Mouse (Mus musculus) cortical plate, adult 2 months (tissue): ENCODE data around the gene Gch1.

Experiments used
- CTCF ChIP-seq: fragments of 200-500 bp; IDR thresholded peaks from 2 replicates; pipeline ENCODE4 v1.5.1; 2011; ENCODE audit warnings: mild to moderate bottlenecking, control low read depth, low read length; ENCODE audit not compliant: insufficient read depth; ENCODE audit errors: extremely low read depth
- POLR2A ChIP-seq: fragments of 200-500 bp; IDR thresholded peaks from 2 replicates; pipeline ENCODE4 v1.6.1; 2011; ENCODE audit warnings: mild to moderate bottlenecking, low read length, control low read depth; ENCODE audit not compliant: insufficient read depth; ENCODE audit errors: extremely low read depth

GRCm38 (mm10) chr14:47160051-47160640 is 29.1 kb downstream of the Gch1 start:
- TF ChIP-seq POLR2A = no peak
- no peak for TF ChIP-seq CTCF
